Comparison of ENCODE assay signal across 20 mouse cellular contexts in genomic region chr3:121818736-121819396, GRCm38 (mm10). TPM values are rescaled to one million over a fixed set of nuclear protein-coding genes. Genes with fewer than 3 reads are reported as not detected.
DNase-seq lines count a peak whose midpoint lies in the region; ATAC-seq and TF ChIP-seq lines count a peak whose summit lies in the region.
"Had no signal": no experiment of that assay in that cellular context is flagged by ENCODE, and none has a peak within 500 bp of the region (broad histone marks: within the 10 kb centered on the region; RNA-seq: fewer than 3 reads in every experiment).

No protein-coding gene starts in this region.

- DNase-seq in lung, postnatal 36 days, result peak; percentile 29
- no peak for DNase-seq in lung, postnatal 4 days
- peak; percentile 21 for DNase-seq in MEL-GATA-1-ER (ENCODE audit: extremely low read depth, low read depth)
- no peak for DNase-seq in forebrain, postnatal 0 days
- DNase-seq: adrenal gland, adult 2 months; adrenal gland, postnatal 25 days; cerebellum, adult 18-20 months; cerebellum, adult 9-11 months; cerebellum, postnatal 36 days; gastrocnemius, adult 2 months; gastrocnemius, postnatal 25 days; heart, adult 11 months; heart, postnatal 36 days had no signal

- H3K27ac ChIP-seq in stomach, embryonic 15.5 days, result peak overlapping the region; percentile 53; the same call in 1 of the 2 replicates
- H3K27ac ChIP-seq in forebrain, postnatal 0 days (ENCODE audit: low read depth, low read length), result no peak overlapping the region
- H3K27ac ChIP-seq: forebrain, embryonic 13.5 days; gastrocnemius, adult 2 months; heart, embryonic 13.5 days; hindbrain, embryonic 15.5 days had no signal

- no peak overlapping the region for H3K4me3 ChIP-seq in stomach, embryonic 15.5 days (replicated peaks)
- H3K4me3 ChIP-seq in forebrain, postnatal 0 days (ENCODE audit: low read depth, low read length), result no peak overlapping the region
- H3K4me3 ChIP-seq: forebrain, embryonic 13.5 days; gastrocnemius, adult 2 months; heart, embryonic 13.5 days; hindbrain, embryonic 15.5 days had no signal

- no peaks in the 10 kb centered on the region for H3K27me3 ChIP-seq in stomach, embryonic 15.5 days (replicated peaks)
- no peaks in the 10 kb centered on the region for H3K27me3 ChIP-seq in forebrain, postnatal 0 days (ENCODE audit: insufficient read depth, low read length)
- H3K27me3 ChIP-seq: forebrain, embryonic 13.5 days; heart, embryonic 13.5 days; hindbrain, embryonic 15.5 days; Patski had no signal

- H3K9ac ChIP-seq in stomach, embryonic 15.5 days, result no peak overlapping the region
- no peak overlapping the region for H3K9ac ChIP-seq in forebrain, postnatal 0 days
- H3K9ac ChIP-seq: forebrain, embryonic 13.5 days; heart, embryonic 13.5 days; hindbrain, embryonic 15.5 days had no signal

- WGBS in stomach, embryonic 15.5 days, result 70% methylated on average over 10 of the region's 10 CpGs
- 75% methylated on average over 10 of the region's 10 CpGs for WGBS in forebrain, postnatal 0 days

- H3K4me2 ChIP-seq in stomach, embryonic 15.5 days, result no peak overlapping the region
- H3K4me2 ChIP-seq in forebrain, postnatal 0 days (ENCODE audit: low read depth), result no peak overlapping the region
- H3K4me2 ChIP-seq: forebrain, embryonic 13.5 days; heart, embryonic 13.5 days; hindbrain, embryonic 15.5 days had no signal

- TF ChIP-seq CTCF in forebrain, postnatal 0 days (IDR thresholded peaks at IDR 0.05; ENCODE audit: low read depth), result no peak

- ATAC-seq in stomach, embryonic 15.5 days (ENCODE audit: insufficient read depth, low FRiP score, low read depth), result no peak
- ATAC-seq in CD4-positive, CD25-positive, alpha-beta regulatory T cell, adult 4 months, result no peak
- ATAC-seq in forebrain, postnatal 0 days, result no peak
- ATAC-seq: forebrain, embryonic 13.5 days; Patski had no signal

- H3K9me3 ChIP-seq in stomach, embryonic 15.5 days, result no peaks in the 10 kb centered on the region
- no peaks in the 10 kb centered on the region for H3K9me3 ChIP-seq in forebrain, postnatal 0 days (ENCODE audit: low read length)
- H3K9me3 ChIP-seq: forebrain, embryonic 13.5 days; G1E; heart, embryonic 13.5 days; hindbrain, embryonic 15.5 days had no signal

- H3K36me3 ChIP-seq in stomach, embryonic 15.5 days, result no peaks in the 10 kb centered on the region
- no peaks in the 10 kb centered on the region for H3K36me3 ChIP-seq in forebrain, postnatal 0 days (ENCODE audit: insufficient read depth)
- H3K36me3 ChIP-seq: G1E; heart, embryonic 13.5 days; hindbrain, embryonic 15.5 days had no signal

- H3K4me1 ChIP-seq in stomach, embryonic 15.5 days, result peaks cover 3% of the 10 kb centered on the region; the same call in 1 of the 2 replicates
- H3K4me1 ChIP-seq in forebrain, postnatal 0 days (ENCODE audit: insufficient read depth), result peaks cover 2% of the 10 kb centered on the region

RNA-seq across cellular contexts. Expression of gene Abcd3, which starts 3.8 kb away (rescaled TPM):
- 73.9 and 77.5 TPM in 2 replicates for polyA plus RNA-seq in stomach, embryonic 15.5 days (2015; fragmentation: Nextera tagmentation; extraction: Ambion mirVana)
- 10 to 100 TPM; 13.5 to 15.4 TPM for polyA plus RNA-seq in CD4-positive, CD25-positive, alpha-beta regulatory T cell, adult 4 months (2017; shearing (Covaris generic))
- total RNA-seq in forebrain, postnatal 0 days (2014; rRNA removed), result 57.3 and 65.7 TPM in 2 replicates
- polyA plus RNA-seq in forebrain, postnatal 0 days (2015; fragmentation: Nextera tagmentation; extraction: Ambion mirVana), result 48.6 and 72.8 TPM in 2 replicates

Comparison
In these comparisons a context has a peak if more than half of its experiments do, and no peak if none do; other contexts are left out.
1. DNase-seq: peak in lung, postnatal 36 days (single experiment) and MEL-GATA-1-ER (single experiment); none in lung, postnatal 4 days (0 of 2) and forebrain, postnatal 0 days (single experiment).